Mouse (Mus musculus): ENCODE results near the gene Axin2. TPM values are rescaled to one million over a fixed set of nuclear protein-coding genes. Genes with fewer than 3 reads are reported as not detected.

The Axin2 gene
- total and polyA plus RNA-seq, 3 experiments: 14.2 to 29.9 (median 16.6) TPM

GRCm38 (mm10) chr11:108930612-108931011 is 10.5 kb downstream of the Axin2 start:
- Histone ChIP-seq H3K4me3 (replicated peaks in 1 of 3; ENCODE audit: low read depth in 2 of 3, low read length in 2 of 3, poor library complexity in 1 of 3) (no peak overlapping the region), H3K4me2 (ENCODE audit: insufficient read depth, low read depth, poor library complexity, severe bottlenecking) (no peak overlapping the region), H3K4me1 (ENCODE audit: control insufficient read depth in 1 of 2, insufficient read depth in 2 of 2) (peaks cover 28 to 68% of the 10 kb centered on the region in 2 experiments), H3K9ac (ENCODE audit: insufficient read depth, low read depth) (no peak overlapping the region), H3K27me3 (replicated peaks) (no peaks in the 10 kb centered on the region), H3K27ac (ENCODE audit: insufficient read depth, low read depth) (no peak overlapping the region), H3K79me2 (replicated peaks; ENCODE audit: control insufficient read depth, extremely low read depth, insufficient read depth, poor library complexity, severe bottlenecking) (peaks cover 6% of the 10 kb centered on the region; the same call in 1 of the 2 replicates), H3K9me3 (replicated peaks; ENCODE audit: low read length) (no peaks in the 10 kb centered on the region), H3K36me3 (replicated peaks in 1 of 2; ENCODE audit: control insufficient read depth in 1 of 2, insufficient read depth in 1 of 2, low read length in 1 of 2) (peaks cover 12 to 96% of the 10 kb centered on the region in 2 experiments)
- no peak for DNase-seq (ENCODE audit: extremely low read depth)
- in situ Hi-C loops (cut with MboI; ENCODE audit: low pct_ligation_motif_present, low pct_unique_long_range_greater_than_20kb, low sequenced_read_pairs) (loop anchor here (5.0 kb wide), 1 partner anchor 97 kb away; no protein-coding TSS in a partner anchor), dilution Hi-C loops (cut with MboI; ENCODE audit: extremely low pct_ligation_motif_present, extremely low pct_unique_long_range_greater_than_20kb, low sequenced_read_pairs) (no loop called here)
- TF ChIP-seq NELFE (IDR thresholded peaks at IDR 0.05; ENCODE audit: low read depth, low read length) (no peak), ZNF384 (IDR thresholded peaks at IDR 0.05; ENCODE audit: low read depth, low read length) (no peak), MEF2A (IDR thresholded peaks at IDR 0.05; ENCODE audit: borderline replicate concordance, low read depth, low read length) (no peak), MAX (IDR thresholded peaks at IDR 0.05; ENCODE audit: low read length) (no peak), UBTF (IDR thresholded peaks at IDR 0.05; ENCODE audit: low read depth, low read length) (no peak)

DNA sequence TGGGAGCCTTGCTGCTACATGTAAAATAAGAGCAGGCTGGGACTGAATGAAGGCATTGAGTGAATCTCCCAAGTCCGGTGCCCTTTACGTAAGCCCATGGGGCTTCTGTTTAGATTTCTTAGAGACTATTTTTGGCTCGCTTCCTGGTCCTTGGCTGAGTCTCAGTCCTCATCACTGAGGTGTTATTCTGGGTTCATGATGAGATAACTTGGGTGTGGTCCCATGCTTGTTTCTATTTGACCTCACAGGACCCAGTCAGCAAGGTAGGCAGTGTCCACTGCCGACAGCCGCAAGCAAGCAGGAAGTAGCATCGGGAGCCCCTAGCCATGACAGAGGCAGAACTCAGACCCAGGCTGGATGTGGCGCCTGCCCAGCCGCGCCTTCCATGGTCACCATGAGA is 13.7 kb downstream of the Axin2 start:
- dilution Hi-C loops (cut with MboI; ENCODE audit: extremely low pct_ligation_motif_present, extremely low pct_unique_long_range_greater_than_20kb, low sequenced_read_pairs): no loop called here
- peaks cover 12 to 38% of the 10 kb centered on the region in 2 experiments for H3K4me1 ChIP-seq (ENCODE audit: control insufficient read depth in 1 of 2, insufficient read depth in 2 of 2)
- no peaks in the 10 kb centered on the region for H3K27me3 ChIP-seq (replicated peaks)
- H3K4me2 ChIP-seq (ENCODE audit: insufficient read depth, low read depth, poor library complexity, severe bottlenecking): no peak overlapping the region
- no peak overlapping the region for H3K4me3 ChIP-seq (replicated peaks in 1 of 3; ENCODE audit: low read depth in 2 of 3, low read length in 2 of 3, poor library complexity in 1 of 3)
- H3K36me3 ChIP-seq (replicated peaks in 1 of 2; ENCODE audit: control insufficient read depth in 1 of 2, insufficient read depth in 1 of 2, low read length in 1 of 2): peaks cover 22 to 98% of the 10 kb centered on the region in 2 experiments
- no peak overlapping the region for H3K9ac ChIP-seq (ENCODE audit: insufficient read depth, low read depth)
- no peaks in the 10 kb centered on the region for H3K9me3 ChIP-seq (replicated peaks; ENCODE audit: low read length)
- H3K27ac ChIP-seq (ENCODE audit: insufficient read depth, low read depth): no peak overlapping the region
- TF ChIP-seq IRF4 (IDR thresholded peaks at IDR 0.05; ENCODE audit: low read depth, low read length) (no peak), NELFE (IDR thresholded peaks at IDR 0.05; ENCODE audit: low read depth, low read length) (no peak), USF1 (IDR thresholded peaks at IDR 0.05; ENCODE audit: low read depth, low read length) (no peak), MAX (IDR thresholded peaks at IDR 0.05; ENCODE audit: low read length) (no peak)
- no peaks in the 10 kb centered on the region for H3K79me2 ChIP-seq (replicated peaks; ENCODE audit: control insufficient read depth, extremely low read depth, insufficient read depth, poor library complexity, severe bottlenecking)
- in situ Hi-C loops (cut with MboI; ENCODE audit: low pct_ligation_motif_present, low pct_unique_long_range_greater_than_20kb, low sequenced_read_pairs): loop anchor here (5.0 kb wide), 1 partner anchor 93 kb away; no protein-coding TSS in a partner anchor
- no peak for DNase-seq (ENCODE audit: extremely low read depth)

DNA sequence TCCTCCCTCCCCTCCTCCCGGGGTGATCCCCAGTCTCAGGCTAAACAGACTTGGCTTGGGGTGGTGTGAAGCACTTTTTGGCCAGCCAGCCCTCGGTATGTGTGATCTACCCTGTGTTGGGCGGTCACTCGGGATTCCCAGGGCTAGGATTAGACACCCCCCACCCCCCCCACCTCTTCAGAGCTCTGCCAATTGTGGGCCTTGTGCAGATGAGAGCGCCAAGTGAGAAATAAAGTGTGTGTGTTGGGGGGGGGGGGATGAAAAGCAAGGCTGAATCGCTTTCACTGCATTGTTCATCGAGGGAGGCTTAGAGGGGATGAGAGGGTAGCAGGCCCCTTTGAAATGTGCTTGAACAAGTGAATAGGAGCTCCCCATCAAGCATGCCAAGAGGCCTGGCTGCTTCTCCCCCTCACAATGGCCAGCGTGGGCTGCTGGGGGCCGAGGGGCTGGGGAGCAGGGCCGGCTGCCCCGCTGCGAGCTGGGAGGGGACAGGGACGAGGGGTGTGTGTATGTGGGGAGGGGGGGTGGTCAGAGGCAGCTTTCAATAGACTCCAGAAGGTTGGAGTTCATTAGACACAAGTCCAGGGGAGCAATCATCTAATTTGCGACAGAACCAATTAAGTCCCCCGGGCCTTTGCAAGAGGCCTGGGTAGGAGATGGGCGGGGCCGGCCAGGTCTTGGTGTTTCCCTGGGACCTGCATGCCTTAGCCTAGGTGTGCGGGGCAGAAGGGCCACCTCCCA is 15.1 kb downstream of the Axin2 start:
- Histone ChIP-seq H3K9ac (ENCODE audit: insufficient read depth, low read depth) (no peak overlapping the region), H3K27me3 (replicated peaks) (no peaks in the 10 kb centered on the region), H3K36me3 (replicated peaks in 1 of 2; ENCODE audit: control insufficient read depth in 1 of 2, insufficient read depth in 1 of 2, low read length in 1 of 2) (peaks cover 27 to 98% of the 10 kb centered on the region in 2 experiments), H3K27ac (ENCODE audit: insufficient read depth, low read depth) (no peak overlapping the region), H3K4me1 (ENCODE audit: control insufficient read depth in 1 of 2, insufficient read depth in 2 of 2) (peaks cover 0 to 23% of the 10 kb centered on the region in 2 experiments; a peak in 2 of 4 replicates), H3K4me2 (ENCODE audit: insufficient read depth, low read depth, poor library complexity, severe bottlenecking) (no peak overlapping the region), H3K79me2 (replicated peaks; ENCODE audit: control insufficient read depth, extremely low read depth, insufficient read depth, poor library complexity, severe bottlenecking) (no peaks in the 10 kb centered on the region), H3K4me3 (replicated peaks in 1 of 3; ENCODE audit: low read depth in 2 of 3, low read length in 2 of 3, poor library complexity in 1 of 3) (no peak overlapping the region), H3K9me3 (replicated peaks; ENCODE audit: low read length) (peaks cover 4% of the 10 kb centered on the region)
- no peak for DNase-seq (ENCODE audit: extremely low read depth)
- in situ Hi-C loops (cut with MboI; ENCODE audit: low pct_ligation_motif_present, low pct_unique_long_range_greater_than_20kb, low sequenced_read_pairs) (no loop called here), dilution Hi-C loops (cut with MboI; ENCODE audit: extremely low pct_ligation_motif_present, extremely low pct_unique_long_range_greater_than_20kb, low sequenced_read_pairs) (no loop called here)
- no peak for TF ChIP-seq SIN3A (IDR thresholded peaks at IDR 0.05; ENCODE audit: low read length)
- no peak for TF ChIP-seq ELF1 (IDR thresholded peaks at IDR 0.05; ENCODE audit: low read depth, low read length)
